Mouse (Mus musculus): ENCODE data around the gene Atxn7l3b. TPM values are rescaled to one million over a fixed set of nuclear protein-coding genes. Genes with fewer than 3 reads are reported as not detected.

Gene Atxn7l3b
- polyA plus RNA-seq, 1 experiment from 2014 or later: 216 TPM

GRCm38 (mm10) chr10:112900243-112900642, 28.6 kb downstream of the Atxn7l3b start:
- no peaks in the 10 kb centered on the region for H3K36me3 ChIP-seq
- H3K9me3 ChIP-seq (replicated peaks): no peaks in the 10 kb centered on the region
- H3K4me3 ChIP-seq (replicated peaks): no peak overlapping the region
- no peak overlapping the region for H3K9ac ChIP-seq
- H3K4me1 ChIP-seq: no peaks in the 10 kb centered on the region
- no peaks in the 10 kb centered on the region for H3K27me3 ChIP-seq
- 88% methylated on average over 7 of the region's 7 CpGs for WGBS
- ATAC-seq (replicated peaks; ENCODE audit: low FRiP score): no peak
- H3K4me2 ChIP-seq: no peak overlapping the region
- no peak overlapping the region for H3K27ac ChIP-seq

GRCm38 (mm10) chr10:112899796-112900195, 29.0 kb downstream of the Atxn7l3b start:
- ATAC-seq (replicated peaks; ENCODE audit: low FRiP score): no peak
- Histone ChIP-seq H3K27ac (no peak overlapping the region), H3K9me3 (replicated peaks) (no peaks in the 10 kb centered on the region), H3K9ac (no peak overlapping the region), H3K4me3 (replicated peaks) (no peak overlapping the region), H3K4me2 (no peak overlapping the region), H3K36me3 (no peaks in the 10 kb centered on the region), H3K4me1 (no peaks in the 10 kb centered on the region), H3K27me3 (no peaks in the 10 kb centered on the region)
- 75% methylated on average over 3 of the region's 3 CpGs for WGBS

GRCm38 (mm10) chr10:112896636-112897035, 32.2 kb downstream of the Atxn7l3b start:
- Histone ChIP-seq H3K27me3 (no peaks in the 10 kb centered on the region), H3K9me3 (replicated peaks) (no peaks in the 10 kb centered on the region), H3K4me2 (no peak overlapping the region), H3K27ac (no peak overlapping the region), H3K4me3 (replicated peaks) (no peak overlapping the region), H3K4me1 (no peaks in the 10 kb centered on the region), H3K36me3 (no peaks in the 10 kb centered on the region), H3K9ac (no peak overlapping the region)
- WGBS: 70% methylated on average over 4 of the region's 4 CpGs
- no peak for ATAC-seq (replicated peaks; ENCODE audit: low FRiP score)

GRCm38 (mm10) chr10:112893622-112894252, 35.1 kb downstream of the Atxn7l3b start:
- no peaks in the 10 kb centered on the region for H3K27me3 ChIP-seq
- WGBS: 88% methylated on average over 10 of the region's 10 CpGs
- no peaks in the 10 kb centered on the region for H3K4me1 ChIP-seq
- H3K4me3 ChIP-seq (replicated peaks): no peak overlapping the region
- no peak for ATAC-seq (replicated peaks; ENCODE audit: low FRiP score)
- H3K27ac ChIP-seq: no peak overlapping the region
- H3K9me3 ChIP-seq (replicated peaks): no peaks in the 10 kb centered on the region
- no peak overlapping the region for H3K4me2 ChIP-seq
- no peak overlapping the region for H3K9ac ChIP-seq
- no peaks in the 10 kb centered on the region for H3K36me3 ChIP-seq

- H3K36me3 ChIP-seq: no peaks in the 10 kb centered on the region
- H3K27me3 ChIP-seq: no peaks in the 10 kb centered on the region
- no peak for ATAC-seq (replicated peaks; ENCODE audit: low FRiP score)
- H3K9me3 ChIP-seq (replicated peaks): no peaks in the 10 kb centered on the region
- no peaks in the 10 kb centered on the region for H3K4me1 ChIP-seq
- H3K4me2 ChIP-seq: no peak overlapping the region
- 57% methylated on average over 9 of the region's 9 CpGs for WGBS
- no peak overlapping the region for H3K27ac ChIP-seq
- no peak overlapping the region for H3K4me3 ChIP-seq (replicated peaks)
- no peak overlapping the region for H3K9ac ChIP-seq
These were observed 44.7 kb downstream of the Atxn7l3b start for GRCm38 (mm10) chr10:112884064-112884463.

- Histone ChIP-seq H3K27me3 (no peaks in the 10 kb centered on the region), H3K4me3 (replicated peaks) (no peak overlapping the region), H3K36me3 (no peaks in the 10 kb centered on the region), H3K27ac (no peak overlapping the region), H3K9ac (no peak overlapping the region), H3K9me3 (replicated peaks) (no peaks in the 10 kb centered on the region), H3K4me1 (no peaks in the 10 kb centered on the region), H3K4me2 (no peak overlapping the region)
- ATAC-seq (replicated peaks; ENCODE audit: low FRiP score): no peak; the same call in 1 of the 2 replicates
- WGBS: 30% methylated on average over 3 of the region's 3 CpGs
These were observed 45.2 kb downstream of the Atxn7l3b start for GRCm38 (mm10) chr10:112883688-112884004.

- H3K4me2 ChIP-seq: no peak overlapping the region
- WGBS: 26% methylated on average over 6 of the region's 6 CpGs
- peak; percentile 80 for ATAC-seq (replicated peaks; ENCODE audit: low FRiP score)
These were observed 45.8 kb downstream of the Atxn7l3b start for GRCm38 (mm10) chr10:112882789-112883687.

GRCm38 (mm10) chr10:112882149-112882548, 46.7 kb downstream of the Atxn7l3b start:
- Histone ChIP-seq H3K4me1 (no peaks in the 10 kb centered on the region), H3K27me3 (no peaks in the 10 kb centered on the region), H3K27ac (no peak overlapping the region), H3K9ac (no peak overlapping the region), H3K9me3 (replicated peaks) (no peaks in the 10 kb centered on the region), H3K4me3 (replicated peaks) (no peak overlapping the region), H3K36me3 (no peaks in the 10 kb centered on the region), H3K4me2 (no peak overlapping the region)
- ATAC-seq (replicated peaks; ENCODE audit: low FRiP score): no peak
- 84% methylated on average over 3 of the region's 3 CpGs for WGBS

More at GRCm38 (mm10) chr10:112882789-112883687, 45.8 kb downstream of the Atxn7l3b start:
- H3K27ac ChIP-seq: no peak overlapping the region
- no peak overlapping the region for H3K4me3 ChIP-seq (replicated peaks)
- H3K27me3 ChIP-seq: no peaks in the 10 kb centered on the region
- no peaks in the 10 kb centered on the region for H3K9me3 ChIP-seq (replicated peaks)
- H3K4me1 ChIP-seq: no peaks in the 10 kb centered on the region
- H3K36me3 ChIP-seq: no peaks in the 10 kb centered on the region
- H3K9ac ChIP-seq: no peak overlapping the region

- no peaks in the 10 kb centered on the region for H3K27me3 ChIP-seq
- no peaks in the 10 kb centered on the region for H3K4me1 ChIP-seq
- no peaks in the 10 kb centered on the region for H3K9me3 ChIP-seq (replicated peaks)
- H3K9ac ChIP-seq: no peak overlapping the region
- no peak for ATAC-seq (replicated peaks; ENCODE audit: low FRiP score)
- no peaks in the 10 kb centered on the region for H3K36me3 ChIP-seq
- 79% methylated on average over 1 of the region's 1 CpGs for WGBS
- H3K4me2 ChIP-seq: no peak overlapping the region
- no peak overlapping the region for H3K4me3 ChIP-seq (replicated peaks)
- H3K27ac ChIP-seq: no peak overlapping the region
These were observed 52.0 kb downstream of the Atxn7l3b start for GRCm38 (mm10) chr10:112876655-112877393.

All from kidney, embryonic 15.5 days (tissue).